Mouse (Mus musculus) kidney, adult 8-10 months (tissue): ENCODE results near the gene Ifnz.
"Not testable (repeated sequence)": the region's sequence is repeated elsewhere in the genome, so short reads cannot be mapped to it uniquely, and the experiment has no call there.

ENCODE experiments used
- DNase-seq, 2 experiments: peaks; one replicate each; pipeline ENCODE4 v3.0.0; 2022

Ifnz gene

GRCm38 (mm10) chr4:88788402-88788801, 6.5 kb downstream of the Ifnz start, which contains the start of gene Gm13277:
TSS of gene Gm13277 (plus strand) at chr4:88788632.
- peak; percentile 71 to 76 for DNase-seq

- DNase-seq, result not testable (repeated sequence)
These were observed 9.3 kb downstream of the Ifnz start, which contains the start of gene Gm13278 for GRCm38 (mm10) chr4:88791250-88791649. TSS of gene Gm13278 (plus strand) at chr4:88791550.

GRCm38 (mm10) chr4:88793936-88794675, 12.2 kb downstream of the Ifnz start, which contains the start of gene Gm13275:
TSS of gene Gm13275 (plus strand) at chr4:88794487.
- peak; percentile 67 to 74 for DNase-seq

GRCm38 (mm10) chr4:88797097-88797496, 15.2 kb downstream of the Ifnz start, which contains the start of gene Gm13279:
TSS of gene Gm13279 (plus strand) at chr4:88797397.
- DNase-seq, result not testable (repeated sequence)

- not testable (repeated sequence) for DNase-seq
These were observed 17.4 kb downstream of the Ifnz start, which contains the start of gene Gm13285 for GRCm38 (mm10) chr4:88799365-88799764. TSS of gene Gm13285 (plus strand) at chr4:88799665.

- not testable (repeated sequence) for DNase-seq
These were observed 21.0 kb downstream of the Ifnz start, which contains the start of gene Gm13287 for GRCm38 (mm10) chr4:88802954-88803353. TSS of gene Gm13287 (plus strand) at chr4:88803254.

- DNase-seq, result not testable (repeated sequence)
These were observed 23.3 kb downstream of the Ifnz start, which contains the start of gene Gm13288 for GRCm38 (mm10) chr4:88805231-88805630. TSS of gene Gm13288 (plus strand) at chr4:88805531.

GRCm38 (mm10) chr4:88805761-88806160, 23.8 kb downstream of the Ifnz start:
- DNase-seq, result peak; percentile 23 to 33

- no peak for DNase-seq
These were observed 34.0 kb downstream of the Ifnz start, which contains the start of gene Ifna7 for GRCm38 (mm10) chr4:88815928-88816327. TSS of gene Ifna7 (plus strand) at chr4:88816228.

- DNase-seq, result no peak
These were observed 37.7 kb downstream of the Ifnz start, which contains the start of gene Ifna11 for GRCm38 (mm10) chr4:88819659-88820058. TSS of gene Ifna11 (plus strand) at chr4:88819959.

- peak in 1 of 2 experiments; percentile 7 for DNase-seq
These were observed 41.1 kb downstream of the Ifnz start for GRCm38 (mm10) chr4:88822995-88823394.

GRCm38 (mm10) chr4:88827116-88827515, 45.2 kb downstream of the Ifnz start, which contains the start of gene Ifna6:
TSS of gene Ifna6 (plus strand) at chr4:88827416.
- not testable (repeated sequence) for DNase-seq

- DNase-seq, result peak in 1 of 2 experiments; percentile 22
These were observed 48.6 kb downstream of the Ifnz start for GRCm38 (mm10) chr4:88830523-88830922.
